Mouse (Mus musculus) limb, embryonic 14.5 days (tissue): ENCODE results near the gene Lsm11. TPM values are rescaled to one million over a fixed set of nuclear protein-coding genes. Genes with fewer than 3 reads are reported as not detected.

Experiments used
- ATAC-seq: fragments of 200-750 bp; cut with Nextera tagmentation; 2 replicates; pipeline ENCODE4 v1.8.0; 2017; ENCODE audit warnings: low read depth, moderate number of reproducible peaks, moderate TSS enrichment; ENCODE audit not compliant: low FRiP score
- DNase-seq: peaks from one replicate; pipeline ENCODE4 v3.0.0-alpha.2; 2015; ENCODE audit warnings: low spot score
- H3K27ac ChIP-seq: fragments of 300-500 bp; sonication (generic); replicated peaks from 2 replicates; pipeline ENCODE4 v1.5.1; 2014; ENCODE audit warnings: low read depth, mild to moderate bottlenecking, low read length, moderate library complexity, mixed read lengths
- H3K27me3 ChIP-seq: fragments of 300-500 bp; sonication (generic); 2 replicates; pipeline ENCODE4 v1.6.1; 2014; ENCODE audit warnings: low read length, mixed read lengths; ENCODE audit not compliant: control insufficient read depth, insufficient read depth
- H3K36me3 ChIP-seq: fragments of 300-500 bp; sonication (generic); 2 replicates; pipeline ENCODE4 v1.6.1; 2014; ENCODE audit warnings: mild to moderate bottlenecking, low read length, moderate library complexity, mixed read lengths; ENCODE audit not compliant: control insufficient read depth, insufficient read depth
- H3K4me1 ChIP-seq: fragments of 300-500 bp; sonication (generic); 2 replicates; pipeline ENCODE4 v1.6.1; 2014; ENCODE audit warnings: antibody characterized with exemption, low read length, mixed read lengths; ENCODE audit not compliant: control insufficient read depth, insufficient read depth
- H3K4me2 ChIP-seq: fragments of 300-500 bp; sonication (generic); replicated peaks from 2 replicates; pipeline ENCODE4 v1.6.1; 2014; ENCODE audit warnings: low read depth, mild to moderate bottlenecking, low read length, moderate library complexity; ENCODE audit not compliant: severe bottlenecking
- H3K4me3 ChIP-seq: fragments of 300-500 bp; sonication (generic); replicated peaks from 2 replicates; pipeline ENCODE4 v1.5.1; 2014; ENCODE audit warnings: low read length
- H3K9ac ChIP-seq: fragments of 300-500 bp; sonication (generic); 2 replicates; pipeline ENCODE4 v1.6.1; 2014; ENCODE audit warnings: mild to moderate bottlenecking, low read depth, low read length, moderate library complexity; ENCODE audit not compliant: severe bottlenecking
- H3K9me3 ChIP-seq: fragments of 300-500 bp; sonication (generic); 2 replicates; pipeline ENCODE4 v1.6.1; 2016; ENCODE audit warnings: low read length; ENCODE audit not compliant: control insufficient read depth
- POLR2A ChIP-seq: fragments of 200-500 bp; IDR thresholded peaks from 2 replicates; pipeline ENCODE4 v1.8.0; 2012; ENCODE audit warnings: inconsistent platforms, mild to moderate bottlenecking, moderate library complexity, borderline replicate concordance; ENCODE audit not compliant: insufficient read depth, insufficient read length; ENCODE audit errors: extremely low read depth
- WGBS: fragments of 180-500 bp; shearing (Covaris S2); extraction: QIAGEN DNeasy Blood & Tissue Kit; methylation state at CpG from one replicate; pipeline ENCODE4 v1.1.7; 2014; 5-methylcytosine and 5-hydroxymethylcytosine counted together
- polyA plus RNA-seq, 2 experiments: library from polyadenylated mRNA; depleted of rRNA in 1 of 2; stranded (reverse) in 1 of 2; unstranded in 1 of 2; fragments of >200 nt; fragmentation: Nextera tagmentation in 1 of 2; extraction: Ambion mirVana in 1 of 2; gene quantifications; 2 replicates each; pipeline versions ENCODE4 v1.2.1 to v1.2.3; 2012 to 2014

Lsm11 gene
- polyA plus RNA-seq, 2 experiments: 7.2 to 8.2 TPM

- H3K4me2 ChIP-seq: no peak overlapping the region
- H3K27me3 ChIP-seq: no peaks in the 10 kb centered on the region
- DNase-seq (peak; percentile 50), ATAC-seq (no peak)
- H3K4me3 ChIP-seq: no peak overlapping the region
- 75% methylated on average over 3 of the region's 3 CpGs for WGBS
- H3K4me1 ChIP-seq: 0 out of 2 replicates have a peak, but pooled peaks cover 2% of the 10 kb centered on the region
- no peak overlapping the region for H3K9ac ChIP-seq
- no peak for TF ChIP-seq POLR2A
- H3K27ac ChIP-seq: no peak overlapping the region
- no peaks in the 10 kb centered on the region for H3K9me3 ChIP-seq
- no peaks in the 10 kb centered on the region for H3K36me3 ChIP-seq
Measured at GRCm38 (mm10) chr11:45959598-45959997, 14.9 kb upstream of the Lsm11 start.

- ATAC-seq (peak; percentile 99), DNase-seq (peak; percentile 95)
- Histone ChIP-seq H3K27ac (0 out of 2 replicates have a peak within 1 kb of the TSS, but pooled peaks have one; percentile 48), H3K9me3 (no peaks in the 10 kb centered on the region), H3K27me3 (no peaks in the 10 kb centered on the region), H3K9ac (peak within 1 kb of the TSS; percentile 41; the same call in 1 of the 2 replicates), H3K4me3 (peak within 1 kb of the TSS; percentile 69), H3K4me2 (peak within 1 kb of the TSS; percentile 50), H3K4me1 (0 out of 2 replicates have a peak, but pooled peaks cover 2% of the 10 kb centered on the region), H3K36me3 (peaks cover 14% of the 10 kb centered on the region)
- under 1% methylated on average over 32 of the region's 32 CpGs for WGBS
- TF ChIP-seq POLR2A: 0 out of 2 replicates have a peak, but pooled peaks have one; percentile 41
Measured at GRCm38 (mm10) chr11:45955127-45955627, 10.4 kb upstream of the Lsm11 start, which contains the start of gene Thg1l. Gene Thg1l (minus strand): TSS chr11:45955494.

GRCm38 (mm10) chr11:45947491-45947890 lies 2.8 kb upstream of the Lsm11 start:
- DNase-seq (no peak), ATAC-seq (no peak)
- H3K9me3 ChIP-seq: no peaks in the 10 kb centered on the region
- peaks cover 8% of the 10 kb centered on the region; the same call in 1 of the 2 replicates for H3K4me1 ChIP-seq
- no peaks in the 10 kb centered on the region for H3K27me3 ChIP-seq
- TF ChIP-seq POLR2A: no peak
- WGBS: 86% methylated on average over 2 of the region's 2 CpGs
- H3K27ac ChIP-seq: no peak overlapping the region
- no peak overlapping the region for H3K9ac ChIP-seq
- H3K4me2 ChIP-seq: no peak overlapping the region
- no peak overlapping the region for H3K4me3 ChIP-seq
- peaks cover 29% of the 10 kb centered on the region for H3K36me3 ChIP-seq

GRCm38 (mm10) chr11:45946796-45947195 lies 2.1 kb upstream of the Lsm11 start:
- Histone ChIP-seq H3K27ac (no peak overlapping the region), H3K36me3 (peaks cover 22% of the 10 kb centered on the region), H3K9me3 (no peaks in the 10 kb centered on the region), H3K4me1 (peaks cover 8% of the 10 kb centered on the region; the same call in 1 of the 2 replicates), H3K9ac (no peak overlapping the region), H3K27me3 (no peaks in the 10 kb centered on the region), H3K4me3 (no peak overlapping the region), H3K4me2 (no peak overlapping the region)
- WGBS: 72% methylated on average over 4 of the region's 4 CpGs
- ATAC-seq (no peak), DNase-seq (no peak)
- no peak for TF ChIP-seq POLR2A

- H3K4me3 ChIP-seq: peak overlapping the region; percentile 82
- DNase-seq (peak; percentile 23), ATAC-seq (peak; percentile 10; the same call in 1 of the 2 replicates)
- H3K9ac ChIP-seq: peak overlapping the region; percentile 83
- no peaks in the 10 kb centered on the region for H3K27me3 ChIP-seq
- peak overlapping the region; percentile 90 for H3K4me2 ChIP-seq
- H3K4me1 ChIP-seq: peaks cover 8% of the 10 kb centered on the region; the same call in 1 of the 2 replicates
- peaks cover 8% of the 10 kb centered on the region; the same call in 1 of the 2 replicates for H3K36me3 ChIP-seq
- H3K9me3 ChIP-seq: no peaks in the 10 kb centered on the region
- no peak overlapping the region for H3K27ac ChIP-seq
- WGBS: 0% methylated on average over 41 of the region's 49 CpGs
- no peak for TF ChIP-seq POLR2A
Measured at GRCm38 (mm10) chr11:45943891-45944642, 668 bp downstream of the Lsm11 start.
